Mouse (Mus musculus) cortical plate, adult 2 months (tissue): Measurements from ENCODE around the gene Grik4.

Experiments used
- CTCF ChIP-seq: fragments of 200-500 bp; IDR thresholded peaks from 2 replicates; pipeline ENCODE4 v1.5.1; 2011; ENCODE audit warnings: mild to moderate bottlenecking, control low read depth, low read length; ENCODE audit not compliant: insufficient read depth; ENCODE audit errors: extremely low read depth
- POLR2A ChIP-seq: fragments of 200-500 bp; IDR thresholded peaks from 2 replicates; pipeline ENCODE4 v1.6.1; 2011; ENCODE audit warnings: mild to moderate bottlenecking, low read length, control low read depth; ENCODE audit not compliant: insufficient read depth; ENCODE audit errors: extremely low read depth

DNA sequence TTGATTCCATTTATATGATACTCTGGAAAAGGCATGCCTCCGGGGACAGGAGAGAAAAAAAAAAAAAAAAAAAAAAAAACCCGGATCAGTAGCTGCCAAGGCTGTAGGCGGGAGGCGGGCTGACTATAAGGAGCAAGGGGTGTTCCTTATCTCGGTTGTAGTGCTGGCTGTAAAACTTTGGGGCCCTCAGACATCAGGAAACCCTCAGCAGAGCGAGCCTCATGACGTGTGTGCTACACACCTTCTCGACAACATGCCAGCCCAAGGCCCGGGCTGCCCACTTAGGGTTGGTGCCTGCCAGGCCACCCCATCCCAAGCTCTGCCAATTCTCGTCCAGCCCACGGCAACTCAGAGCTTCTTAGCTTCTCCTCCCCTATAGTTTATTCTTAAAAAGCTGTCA lies 62.0 kb downstream of the Grik4 start:
- TF ChIP-seq POLR2A (no peak), CTCF (no peak)
